Mouse (Mus musculus) right cerebral cortex, adult 2 months (tissue): ENCODE measurements at regions not wholly inside any gene's neighbourhood (a gene's known extent, or its start where the extent isn't known, plus 50 kb on each side); places are given as distances from the start of the nearest gene placed in this dataset.

Experiments used
- DNase-seq, 2 experiments: peaks; one replicate each; pipeline ENCODE4 v3.0.0; 2021 to 2022; ENCODE audit warnings: low spot score in 2 of 2

DNA sequence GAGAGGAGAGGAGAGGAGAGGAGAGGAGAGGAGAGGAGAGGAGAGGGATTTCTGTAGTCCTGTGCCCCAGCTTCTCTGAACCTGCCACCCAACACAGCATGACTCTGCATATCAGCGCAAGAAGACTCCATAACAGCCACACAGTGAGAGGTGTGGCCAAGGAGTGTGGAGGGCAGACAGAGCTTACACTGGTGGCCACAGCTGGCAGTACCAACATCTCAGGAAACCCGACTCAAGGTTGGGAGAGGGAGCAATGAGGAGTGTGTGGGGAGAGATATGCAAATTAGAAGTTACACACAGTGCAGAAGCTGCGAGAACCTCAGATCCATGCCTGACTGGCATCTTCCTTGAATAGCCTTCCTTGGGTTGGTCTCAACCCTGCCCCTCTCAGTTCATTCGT, 63.5 kb upstream of the Vps8 start:
- DNase-seq: no peak

- DNase-seq: no peak
Measured at GRCm38 (mm10) chr16:21361406-21361805, 61.5 kb upstream of the Vps8 start.

DNA sequence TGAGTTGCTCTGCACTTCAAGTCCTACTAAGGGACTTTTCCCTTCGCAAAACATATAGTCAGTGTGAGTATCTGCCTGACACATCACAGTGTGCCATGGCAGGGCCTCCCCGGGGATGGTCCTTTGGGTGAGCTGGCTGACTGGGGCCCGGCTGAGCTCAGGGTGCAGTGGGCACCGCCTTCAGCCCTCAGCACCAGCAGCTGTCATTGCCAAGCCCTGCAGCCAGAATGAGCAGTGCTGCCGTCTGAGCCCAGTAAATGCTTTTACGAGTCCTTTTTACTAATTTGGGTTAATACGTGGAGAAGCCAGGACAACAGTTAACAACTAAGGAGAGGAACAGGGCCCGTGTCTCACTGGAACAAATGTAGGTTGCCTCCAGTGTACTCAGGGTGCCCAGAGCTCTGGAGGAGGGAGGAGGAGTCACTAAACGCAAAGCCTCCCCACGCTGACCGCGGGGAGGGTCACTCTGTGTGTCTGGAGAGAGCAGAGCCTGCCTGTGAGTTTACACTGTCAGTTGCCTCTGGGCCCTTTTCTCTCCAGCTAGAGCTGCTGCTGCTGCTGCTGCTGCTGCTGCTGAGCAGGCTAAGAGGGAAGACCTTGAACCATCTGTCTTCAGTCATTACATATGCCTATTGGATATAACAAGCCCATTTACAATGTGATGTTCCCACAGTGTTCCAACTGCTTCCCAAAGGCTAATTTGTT, 60.1 kb upstream of the Vps8 start:
- DNase-seq: no peak

DNA sequence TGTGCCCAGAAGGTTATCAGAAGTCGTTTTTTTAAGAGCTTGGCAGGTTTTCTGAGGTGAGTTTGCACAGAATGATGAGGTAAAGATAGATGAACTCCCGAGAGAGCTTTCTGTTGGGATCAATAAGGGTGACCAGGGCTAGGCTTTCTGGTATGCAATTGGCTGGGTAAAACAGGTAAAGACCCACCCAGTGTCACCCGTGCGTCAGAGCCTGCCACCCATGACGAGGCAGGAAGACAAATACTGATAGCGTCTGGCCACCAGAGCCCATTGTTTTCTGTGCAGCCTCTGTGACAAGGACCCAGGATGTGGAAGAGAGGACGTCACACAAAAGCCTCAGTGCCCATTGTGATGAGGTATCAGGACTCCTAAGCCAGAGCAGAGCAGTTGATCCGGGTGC, 58.0 kb upstream of the Vps8 start:
- DNase-seq: no peak

DNA sequence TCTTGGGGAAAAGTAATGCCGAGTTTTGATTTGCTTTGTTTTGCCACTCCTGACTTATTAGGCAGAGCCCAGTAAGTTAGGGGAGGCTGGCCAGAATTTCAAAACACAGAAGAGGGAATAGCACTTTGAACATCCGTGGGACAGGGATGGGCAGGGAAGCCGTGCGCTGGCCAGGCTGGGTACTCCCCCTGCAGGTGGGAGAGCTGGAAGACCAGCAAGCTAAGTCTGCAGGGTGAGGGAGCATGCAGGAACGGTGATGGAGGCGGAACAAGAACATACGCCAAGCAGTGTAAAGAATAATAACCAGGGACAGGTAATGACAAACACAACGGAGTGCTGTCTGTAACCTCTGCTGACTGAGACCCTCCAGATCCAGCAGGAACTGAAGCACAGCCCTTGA, 55.5 kb upstream of the Vps8 start:
- no peak for DNase-seq

DNA sequence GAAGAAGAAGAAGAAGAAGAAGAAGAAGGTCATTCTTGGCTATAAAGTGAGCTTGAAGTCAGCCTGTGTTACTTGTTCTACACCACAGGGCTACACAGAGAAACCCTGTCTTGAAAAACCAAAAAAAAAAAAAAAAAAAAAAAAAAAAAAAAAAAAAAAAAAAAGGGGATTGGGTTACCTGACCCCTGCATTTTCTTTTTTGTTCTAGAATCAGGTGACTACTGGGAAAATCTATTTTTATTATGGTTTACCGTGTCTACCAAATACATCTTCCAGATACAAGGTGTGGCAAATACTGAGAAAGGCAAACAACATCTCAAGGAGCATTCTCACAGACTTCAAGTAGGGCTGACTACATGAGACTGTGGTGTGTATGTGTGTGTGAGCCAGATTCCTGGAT, 54.1 kb upstream of the Vps8 start:
- no peak for DNase-seq

GRCm38 (mm10) chr16:21369569-21370512, 53.1 kb upstream of the Vps8 start:
- DNase-seq: no peak
